Mouse (Mus musculus) gastrocnemius, postnatal 10 days (tissue): ENCODE results near the gene Emc7. TPM values are rescaled to one million over a fixed set of nuclear protein-coding genes. Genes with fewer than 3 reads are reported as not detected.

Experiments used
- DNase-seq: peaks from one replicate; pipeline ENCODE4 v3.0.0; 2021; ENCODE audit warnings: mixed read lengths
- total RNA-seq, 2 experiments: library from RNA; stranded (reverse); gene quantifications; 2 replicates each; pipeline ENCODE4 v1.2.3; 2021

Emc7 gene
- total RNA-seq, 2 experiments from 2014 or later, result 14.0 to 15.2 TPM

DNA sequence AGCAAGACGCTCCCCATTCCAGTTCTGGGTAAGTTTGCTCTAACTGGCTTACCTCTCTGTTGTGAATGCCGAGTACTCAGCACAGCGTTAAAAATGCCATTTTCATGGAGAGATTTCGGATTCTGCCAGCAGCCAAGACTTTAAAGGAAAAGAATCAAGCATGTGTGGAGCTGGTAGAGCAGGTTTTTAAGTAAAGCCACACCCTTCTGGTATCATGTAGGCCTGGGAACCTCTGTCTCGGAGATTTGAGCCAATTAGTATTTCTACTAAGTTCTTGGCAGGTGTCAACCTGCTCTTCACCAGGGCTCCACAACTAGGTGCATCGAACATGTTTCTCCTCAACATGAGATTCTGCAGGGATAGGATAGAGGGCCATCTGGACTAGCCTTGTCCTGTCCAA, 21.8 kb downstream of the Emc7 start:
- no peak for DNase-seq

DNA sequence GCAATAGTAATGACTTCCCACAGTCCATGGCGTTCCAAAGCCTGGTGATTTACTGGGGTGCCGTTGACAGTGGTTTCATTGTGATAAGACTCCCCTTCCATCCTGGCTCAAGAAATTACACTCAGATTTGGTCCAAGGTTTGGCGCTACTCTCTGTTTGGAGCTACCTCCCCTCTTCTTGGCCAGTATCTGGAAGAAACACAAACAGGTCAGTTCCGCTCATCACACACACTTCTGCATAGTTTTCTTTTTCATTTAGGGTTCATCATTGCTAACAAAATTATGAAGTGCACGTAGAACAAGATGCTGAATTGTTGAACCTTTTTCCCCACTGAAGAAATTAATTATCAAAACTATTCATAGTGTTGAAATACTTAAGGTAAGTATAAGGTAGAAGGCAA, 25.9 kb downstream of the Emc7 start, which contains the start of gene Chrm5:
TSS of gene Chrm5 (minus strand) at position 101 of the 400 bp plus-strand sequence.
- no peak for DNase-seq

DNA sequence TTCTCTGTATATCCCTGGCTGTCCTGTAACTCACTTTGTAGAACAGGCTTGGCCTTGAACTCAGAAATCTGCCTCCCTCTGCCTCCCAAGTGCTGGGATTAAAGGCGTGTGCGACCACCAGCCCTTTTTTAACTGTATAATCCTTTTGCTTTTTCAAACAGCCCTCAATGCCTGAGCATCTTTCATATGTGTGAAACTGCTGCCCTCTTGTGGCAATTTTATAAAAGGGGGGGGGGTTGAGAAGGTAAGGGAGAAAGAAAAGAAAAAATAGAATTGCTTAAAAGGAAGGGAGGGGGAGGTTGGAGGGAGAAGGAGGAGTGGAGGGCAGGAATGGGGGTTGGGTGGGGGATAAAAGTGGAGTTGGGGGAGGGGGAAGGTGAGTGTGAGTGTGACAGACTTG, 26.8 kb downstream of the Emc7 start:
- no peak for DNase-seq

DNA sequence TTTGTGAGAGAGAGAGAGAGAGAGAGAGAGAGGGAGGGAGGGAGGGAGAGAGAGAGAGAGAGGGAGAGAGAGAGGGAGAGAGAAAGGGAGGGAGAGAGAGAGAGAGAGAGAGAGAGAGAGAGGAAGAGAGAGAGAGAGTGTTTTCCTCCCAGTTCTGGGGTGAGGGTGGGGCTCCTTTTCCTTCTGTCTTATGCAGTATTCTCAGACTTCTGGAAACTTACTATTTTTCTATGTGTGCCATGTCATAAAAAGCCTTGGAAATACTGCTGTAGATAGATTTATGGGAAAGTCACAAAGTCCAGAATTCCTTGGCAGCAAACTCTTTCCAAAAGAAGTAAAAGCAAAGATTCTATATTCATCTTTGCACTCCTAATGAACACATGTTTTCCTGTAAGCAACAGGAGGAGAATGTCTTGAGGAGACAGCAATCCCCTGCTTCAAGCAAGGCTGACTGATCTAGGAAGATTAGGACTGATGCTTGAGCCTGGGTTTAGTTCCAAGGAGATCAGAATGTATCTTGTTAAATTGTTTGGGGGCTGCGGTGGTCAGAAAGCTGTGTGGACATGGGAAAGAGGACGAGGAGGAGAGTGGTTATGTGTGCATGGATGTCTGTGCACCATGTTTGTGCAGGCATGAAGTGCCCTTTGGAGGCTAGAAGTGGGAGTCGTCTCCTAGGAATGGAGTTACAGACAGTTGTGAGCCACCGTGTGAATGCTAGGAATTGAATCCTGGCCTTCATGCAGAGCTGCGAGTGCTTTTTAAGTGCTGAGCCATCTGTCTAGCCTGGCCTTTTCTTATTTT, 27.9 kb downstream of the Emc7 start:
- DNase-seq, result no peak

DNA sequence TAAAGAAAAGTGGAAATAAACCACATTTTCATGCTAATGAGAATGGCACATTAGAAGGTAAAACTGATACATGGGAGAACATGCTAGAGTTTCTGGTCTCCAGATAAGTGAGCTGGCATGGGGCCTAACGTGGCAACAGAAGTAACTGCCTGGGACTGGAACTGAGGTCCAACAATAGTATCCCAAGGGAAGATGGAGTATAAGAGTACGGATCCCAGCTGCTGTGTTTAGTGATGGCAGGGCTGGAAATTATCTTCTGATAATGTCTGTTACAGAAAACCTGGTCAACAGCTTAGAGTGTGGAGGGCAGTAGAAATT, 28.5 kb downstream of the Emc7 start:
- DNase-seq, result peak; percentile 9

DNA sequence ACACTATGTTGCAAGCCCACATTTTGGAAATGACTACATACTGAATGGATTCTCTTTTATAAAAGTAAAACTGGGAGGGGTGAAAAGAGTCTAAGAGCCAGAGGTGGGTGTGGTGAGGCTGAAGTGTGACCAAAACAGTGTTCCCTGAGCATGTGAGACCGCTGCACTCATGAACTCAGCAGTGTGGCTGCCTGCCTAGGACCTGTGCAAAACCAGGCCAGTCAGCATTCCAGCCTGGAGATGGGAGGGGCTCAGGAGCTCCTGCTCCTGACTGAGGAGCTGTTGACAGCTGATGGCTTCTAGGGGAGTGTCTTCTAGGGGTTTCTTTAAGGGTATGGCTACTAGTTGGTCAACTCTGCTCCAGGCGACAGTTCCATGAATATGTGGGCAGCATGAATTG, 30.1 kb downstream of the Emc7 start:
- DNase-seq, result peak; percentile 29

DNA sequence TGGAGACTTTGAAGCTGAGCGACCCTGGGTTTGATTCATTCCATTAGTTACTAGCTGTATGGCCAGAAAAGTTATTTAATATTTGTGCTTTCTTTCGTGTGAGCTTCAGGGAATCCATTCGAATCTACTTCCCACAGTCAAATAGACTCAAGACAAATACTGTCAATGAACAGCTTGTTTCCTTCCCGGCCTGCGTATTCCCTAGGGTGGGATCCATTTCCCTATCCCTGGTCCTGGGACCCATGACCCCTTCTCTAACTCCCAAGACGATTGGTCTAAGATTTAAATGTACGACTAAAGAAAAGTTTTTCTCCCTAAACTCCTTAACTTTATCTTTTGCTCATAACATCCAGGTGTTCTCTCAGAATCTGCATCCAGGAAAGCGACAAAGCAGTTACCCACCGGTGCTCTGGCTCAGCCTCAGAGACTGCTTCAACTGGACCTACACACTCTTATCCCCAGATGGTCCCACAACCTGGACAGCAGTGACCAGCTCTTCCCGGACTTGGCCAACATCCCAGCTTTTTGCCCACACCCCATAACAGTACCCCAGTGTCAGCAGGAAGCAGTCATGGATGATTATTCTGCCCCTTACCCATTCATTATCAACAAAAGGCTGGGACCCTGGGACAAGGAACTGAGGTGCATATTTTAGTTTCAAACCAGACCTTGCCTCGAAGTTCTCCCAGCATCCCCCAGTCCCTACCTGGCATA, 35.8 kb downstream of the Emc7 start:
- DNase-seq, result no peak

DNA sequence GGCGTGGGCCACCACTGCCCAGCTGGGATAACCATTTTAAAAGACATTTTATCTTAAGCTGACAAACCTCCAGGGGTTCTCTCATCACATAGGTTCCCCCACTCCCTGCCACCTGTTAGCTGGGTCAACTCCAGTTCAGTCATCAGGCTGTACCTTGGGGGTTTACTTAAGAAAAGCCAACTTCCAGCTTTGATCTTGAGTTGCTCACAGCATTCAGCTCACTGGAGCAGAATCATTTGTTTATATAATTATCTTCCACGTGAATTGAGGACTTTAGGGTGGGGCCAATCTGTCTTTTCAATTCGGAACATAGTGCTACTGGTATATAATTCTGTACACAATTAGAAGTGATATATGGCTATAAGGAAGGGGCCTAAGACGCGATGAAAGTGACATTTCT, 36.8 kb downstream of the Emc7 start:
- DNase-seq, result no peak

DNA sequence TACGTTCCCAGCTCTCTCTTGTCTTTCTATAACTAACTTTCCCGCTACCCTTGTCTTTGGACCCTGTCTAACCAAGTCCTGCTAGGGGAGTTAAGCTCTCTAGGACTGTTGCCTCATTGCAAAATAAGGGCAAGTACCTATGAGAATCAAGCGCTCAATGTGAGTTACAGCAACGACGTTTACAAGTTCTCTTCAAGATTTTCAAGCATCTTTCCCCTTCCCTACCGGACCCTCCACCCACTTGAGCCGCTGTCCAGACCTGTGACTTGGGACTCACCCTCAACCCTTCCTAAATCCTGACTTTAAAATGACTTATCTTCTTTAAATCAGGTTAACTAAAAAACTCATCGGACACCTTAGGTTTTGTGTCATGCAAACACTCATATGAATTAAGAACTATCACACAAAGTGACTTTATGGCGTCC, 37.6 kb downstream of the Emc7 start:
- no peak for DNase-seq

DNA sequence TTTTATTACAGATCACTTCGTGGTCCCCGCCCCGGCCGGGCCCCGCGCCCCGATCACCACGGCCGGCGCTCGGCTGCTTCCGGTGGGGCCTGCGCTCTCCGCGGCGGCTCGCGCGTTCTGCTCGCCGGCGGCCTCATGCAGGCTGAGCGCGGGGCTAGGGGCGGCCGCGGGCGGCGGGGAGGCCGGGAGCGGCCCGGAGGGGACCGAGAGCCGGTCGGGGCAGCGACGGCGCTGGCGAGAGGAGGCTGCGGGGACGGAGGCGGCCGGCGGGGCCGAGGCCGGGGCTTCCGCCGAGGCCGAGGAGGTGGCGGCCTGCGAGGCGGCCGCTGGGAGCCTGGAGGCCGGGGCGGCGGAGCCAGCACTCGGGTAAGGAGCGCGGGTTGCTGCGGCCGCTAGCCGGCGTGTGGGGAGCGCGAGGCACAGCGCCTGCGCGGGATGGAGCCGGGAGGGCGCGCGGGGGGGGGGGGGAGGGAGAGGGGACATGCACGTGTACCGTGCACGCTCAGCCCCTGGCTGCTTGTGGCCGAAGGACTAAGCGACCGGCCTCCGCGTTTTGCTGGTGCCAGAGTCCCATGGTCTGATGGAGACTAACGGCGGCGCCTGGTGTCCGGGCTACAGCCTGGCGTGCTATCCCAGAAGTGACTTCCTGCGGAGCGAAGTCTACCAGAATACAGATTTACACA, 38.2 kb downstream of the Emc7 start, which contains the start of gene Aven:
TSS of gene Aven (plus strand) at position 109 of the 683 bp plus-strand sequence.
- DNase-seq, result peak; percentile 85

DNA sequence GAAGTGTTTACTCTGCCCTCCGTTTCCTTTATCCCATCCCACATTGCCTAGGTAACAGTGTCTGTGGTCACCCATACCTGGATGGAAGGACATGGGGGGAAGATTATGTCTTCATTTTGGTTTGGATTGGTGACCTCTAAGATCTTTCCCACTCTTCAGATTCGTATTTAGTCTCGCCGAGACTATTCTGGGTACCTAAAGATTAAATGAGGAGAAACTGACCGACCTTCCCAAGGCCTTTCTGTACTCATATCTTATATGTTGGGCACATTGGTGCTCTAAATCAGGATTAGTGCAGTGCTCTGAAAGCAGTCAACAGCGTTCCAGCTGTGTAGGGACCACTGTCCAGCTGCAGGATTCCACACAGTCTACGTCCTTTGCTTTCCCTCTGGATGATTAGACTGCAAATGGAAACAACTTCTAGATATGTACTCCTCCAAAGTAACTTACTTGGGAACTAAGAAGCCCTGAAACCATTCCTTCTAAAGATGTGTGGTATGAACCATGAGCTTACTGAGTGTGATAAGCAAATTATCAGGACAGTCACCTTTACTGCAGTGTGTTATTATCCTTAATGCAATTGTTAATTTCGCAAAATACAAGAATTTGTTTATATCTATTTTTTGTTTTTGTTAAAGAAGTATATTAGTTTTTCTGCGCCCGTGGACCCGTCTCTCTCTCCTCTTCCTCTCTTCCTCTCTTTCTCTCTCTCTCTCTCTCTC, 38.9 kb downstream of the Emc7 start:
- DNase-seq, result no peak

DNA sequence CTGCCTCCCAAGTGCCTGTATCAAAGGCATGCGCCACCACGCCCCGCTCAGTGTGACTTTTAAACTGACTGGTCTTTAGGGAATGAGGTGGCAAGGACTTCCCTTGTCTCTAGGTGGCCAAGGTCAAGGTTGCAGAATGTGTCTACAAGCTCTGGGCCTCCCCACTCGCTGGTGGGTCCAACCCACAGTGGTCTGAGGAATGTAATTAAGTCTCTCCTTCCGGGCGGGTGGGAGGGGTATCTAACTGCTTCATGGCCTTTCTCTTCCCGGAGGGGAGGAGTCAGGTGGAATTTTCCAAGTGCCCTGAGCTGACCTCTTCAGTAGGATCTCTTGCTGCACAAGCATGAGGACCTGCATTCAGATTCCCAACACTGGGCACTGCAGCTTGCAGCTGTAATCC, 43.1 kb downstream of the Emc7 start:
- DNase-seq, result no peak

DNA sequence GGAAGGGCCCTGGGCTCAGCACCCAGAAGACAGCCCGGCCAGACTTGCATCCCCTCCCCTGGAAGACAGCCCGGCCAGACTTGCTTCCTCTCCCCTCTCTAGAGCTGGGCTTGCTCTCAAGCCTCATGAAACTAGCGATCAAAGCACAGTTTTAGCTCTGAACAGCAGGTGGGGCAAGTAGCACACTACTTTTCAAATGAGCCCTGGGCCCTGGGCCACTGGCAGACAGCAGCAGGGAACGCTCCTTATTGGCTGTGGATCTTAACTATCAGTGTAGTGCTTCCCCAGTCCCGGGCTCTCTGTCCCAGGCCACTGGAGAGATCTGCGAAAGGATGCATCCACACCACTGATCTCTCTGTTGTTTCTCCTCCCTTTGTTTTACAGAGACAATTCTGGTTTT, 46.4 kb downstream of the Emc7 start:
- DNase-seq, result peak; percentile 69

DNA sequence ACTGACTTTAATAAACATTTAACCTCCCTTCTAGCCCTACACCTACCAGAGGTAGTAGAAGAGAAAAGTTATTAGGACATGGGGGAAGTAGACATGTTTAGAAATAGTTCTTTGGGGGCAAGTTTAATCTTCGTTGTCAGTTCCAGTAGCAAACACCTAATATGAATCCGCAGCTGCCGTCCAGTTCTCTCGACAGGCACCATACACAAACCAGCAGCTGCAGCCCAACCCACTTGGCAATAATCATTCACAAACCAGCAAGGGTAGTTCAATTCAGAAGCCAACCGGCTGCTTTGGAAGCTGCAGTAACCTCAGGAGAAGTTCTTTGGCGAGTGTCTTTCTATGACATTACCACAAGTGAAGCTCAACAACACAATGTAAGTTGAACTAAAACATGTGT, 49.2 kb downstream of the Emc7 start:
- DNase-seq, result no peak

DNA sequence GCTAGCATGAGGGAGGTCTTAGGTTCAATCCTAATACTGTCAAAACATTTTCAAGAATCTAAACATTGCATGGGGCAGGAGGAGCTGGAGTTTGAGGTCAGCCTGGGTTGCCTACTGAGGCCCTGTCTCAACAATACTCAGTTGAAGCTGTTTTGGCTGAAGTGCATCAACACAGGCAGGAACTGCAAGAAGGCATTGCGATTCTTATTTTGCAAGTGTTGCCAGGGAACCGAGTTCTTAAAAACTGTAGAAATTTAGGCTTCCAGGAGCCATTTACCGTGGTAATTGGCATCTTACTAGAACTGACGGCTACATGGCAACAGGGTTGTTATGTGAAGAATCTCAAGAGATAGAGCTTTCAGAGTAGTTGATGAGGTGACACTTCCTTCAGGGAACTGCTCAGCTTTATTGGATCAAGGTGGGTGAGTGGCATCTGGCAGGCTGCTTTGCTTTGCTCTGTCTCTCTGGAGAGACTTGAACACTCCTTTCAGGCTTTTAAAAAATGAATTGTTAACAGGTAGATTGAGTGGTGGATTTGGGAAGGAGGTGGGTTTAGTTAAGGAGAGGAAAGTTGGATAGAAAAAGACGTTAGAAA, 52.1 kb downstream of the Emc7 start:
- no peak for DNase-seq

DNA sequence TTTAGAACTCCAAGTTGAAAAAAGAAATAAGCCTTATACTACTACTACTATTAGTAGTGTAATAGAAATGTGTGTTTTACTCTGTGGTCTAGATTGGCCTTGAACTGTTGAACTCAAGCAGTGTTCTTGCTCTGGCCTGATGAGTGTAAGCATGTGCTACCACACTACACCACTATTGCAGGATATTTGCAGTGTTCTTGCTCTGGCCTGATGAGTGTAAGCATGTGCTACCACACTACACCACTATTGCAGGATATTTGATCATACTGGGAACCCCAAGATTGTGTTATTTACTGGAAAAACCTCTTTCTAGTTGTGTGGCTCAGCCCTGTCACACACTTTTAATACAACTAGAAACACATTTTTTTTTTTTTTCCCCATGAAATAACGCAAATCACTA, 52.6 kb downstream of the Emc7 start:
- DNase-seq, result no peak

DNA sequence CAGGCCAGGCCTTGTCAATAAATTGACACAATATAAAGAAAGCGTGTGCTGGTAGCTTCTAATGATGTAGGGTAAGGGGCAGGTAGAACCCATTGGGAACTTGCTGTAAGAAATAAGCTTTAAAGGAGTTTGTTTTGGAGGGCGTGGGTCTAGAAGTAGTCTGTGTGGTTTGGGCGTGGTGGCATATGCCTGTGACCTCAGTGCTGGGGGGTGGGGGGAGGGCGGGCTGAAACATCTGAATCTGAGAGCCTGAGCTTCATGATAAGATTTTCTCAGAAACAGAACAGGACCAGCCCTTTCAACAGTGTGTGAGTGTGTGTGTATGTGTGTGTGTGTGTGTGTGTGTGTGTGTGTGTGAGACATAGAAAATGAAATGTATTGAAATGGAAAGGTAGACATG, 55.3 kb downstream of the Emc7 start:
- no peak for DNase-seq

DNA sequence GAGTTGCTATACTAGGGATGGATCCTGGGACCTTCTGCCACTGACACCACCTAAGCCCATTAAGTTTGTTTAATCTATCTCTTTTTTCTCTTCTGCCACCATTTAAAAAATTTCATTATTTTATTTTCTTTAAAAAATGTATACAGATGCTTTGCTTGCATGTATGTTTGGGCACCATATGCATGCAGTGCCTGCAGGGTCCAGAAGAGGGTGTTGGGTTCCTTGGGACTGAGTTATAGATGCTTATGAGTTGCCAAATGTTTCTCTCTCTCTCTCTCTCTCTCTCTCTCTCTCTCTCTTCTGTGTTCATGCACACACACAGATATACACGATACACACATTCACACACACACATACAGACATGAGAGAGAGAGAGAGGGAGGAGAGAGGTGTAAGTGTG, 58.2 kb downstream of the Emc7 start:
- DNase-seq, result no peak

DNA sequence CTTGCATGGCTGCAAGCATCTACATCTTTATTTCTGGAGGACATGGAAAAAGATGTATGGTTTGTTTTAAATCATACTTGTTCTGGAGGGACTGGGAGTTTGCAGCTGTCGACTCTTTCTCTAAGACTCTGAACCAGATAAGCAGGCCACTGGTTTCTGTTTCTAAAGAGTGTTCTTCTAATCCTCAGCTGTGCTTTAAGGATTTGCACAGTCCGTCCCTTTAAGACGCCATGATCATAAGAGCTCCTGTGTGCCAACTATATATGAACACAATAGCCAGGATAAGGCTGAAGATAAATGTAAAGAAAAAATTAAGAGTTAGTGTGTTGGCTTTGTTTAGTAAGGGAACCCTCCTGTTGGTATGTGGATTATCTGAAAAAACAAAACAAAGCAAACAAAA, 61.9 kb downstream of the Emc7 start:
- DNase-seq, result no peak

DNA sequence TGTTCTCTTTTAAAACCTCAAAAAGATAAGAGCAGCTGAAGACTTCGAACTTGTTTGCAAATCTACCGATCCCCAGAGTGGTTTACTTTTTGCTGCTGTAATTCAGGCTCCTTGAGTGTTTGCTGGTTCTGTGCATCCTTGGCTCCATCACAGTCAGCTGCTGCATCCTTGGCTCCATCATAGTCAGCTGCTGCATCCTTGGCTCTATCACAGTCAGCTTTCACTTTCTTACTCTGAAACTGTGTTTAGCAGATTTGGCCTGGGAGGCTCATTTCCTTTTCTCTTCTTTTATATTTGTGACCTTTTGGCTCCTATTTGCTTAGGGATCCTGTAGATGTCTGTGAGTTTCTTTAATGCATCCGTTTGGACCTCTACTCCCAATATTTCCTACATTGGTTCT, 62.4 kb downstream of the Emc7 start:
- DNase-seq, result no peak

DNA sequence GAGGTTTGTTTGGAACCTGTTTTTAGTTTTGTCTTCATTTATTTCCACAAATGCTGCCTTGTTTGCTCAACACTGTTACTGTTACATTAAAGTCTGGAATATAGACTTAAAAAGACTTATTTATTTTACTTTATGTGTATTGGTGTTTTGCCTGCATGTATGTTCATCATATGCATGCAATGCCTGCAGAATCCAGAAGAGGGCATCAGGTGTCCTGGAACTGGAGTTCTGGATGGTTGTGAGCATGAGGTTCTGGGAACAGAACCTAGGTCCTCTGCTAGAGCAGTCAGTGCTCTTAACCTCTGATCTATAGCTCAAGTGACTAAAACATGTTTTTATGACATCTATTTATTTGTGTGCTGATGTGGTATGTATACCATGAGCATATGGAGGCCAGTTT, 63.7 kb downstream of the Emc7 start:
- DNase-seq, result no peak
